In genomic region chr13:85164512-85165124, GRCm38 (mm10) we compare ENCODE assay signal across 13 mouse cellular contexts. TPM values are rescaled to one million over a fixed set of nuclear protein-coding genes. Genes with fewer than 3 reads are reported as not detected.
DNase-seq lines count a peak whose midpoint lies in the region; ATAC-seq and TF ChIP-seq lines count a peak whose summit lies in the region.
"Had no signal": no experiment of that assay in that cellular context is flagged by ENCODE, and none has a peak within 500 bp of the region (broad histone marks: within the 10 kb centered on the region; RNA-seq: fewer than 3 reads in every experiment).

No protein-coding gene starts in this region.

- no peaks in the 10 kb centered on the region for H3K79me2 ChIP-seq in heart, adult 2 months (replicated peaks; ENCODE audit: control insufficient read depth, insufficient read depth, low read length)

- H3K9ac ChIP-seq in heart, adult 2 months (ENCODE audit: low read depth, low read length) = no peak overlapping the region
- H3K9ac ChIP-seq in hindbrain, postnatal 0 days (replicated peaks; ENCODE audit: low read length) = no peak overlapping the region

- no peaks in the 10 kb centered on the region for H3K36me3 ChIP-seq in heart, adult 2 months (ENCODE audit: control insufficient read depth, insufficient read depth, low read length)
- no peaks in the 10 kb centered on the region for H3K36me3 ChIP-seq in hindbrain, postnatal 0 days (ENCODE audit: insufficient read depth, low read length)
- H3K36me3 ChIP-seq in limb, embryonic 10.5 days = no peaks in the 10 kb centered on the region
- H3K36me3 ChIP-seq: G1E had no signal

- no peak for TF ChIP-seq EP300 in heart, adult 2 months (IDR thresholded peaks at IDR 0.05; ENCODE audit: insufficient read depth, low read depth, low read length)

- intact Hi-C loops in heart, adult 2 months (cut with DNase I) = no loop called here
- intact Hi-C loops in heart, postnatal 14 days (cut with DNase I) = loop anchor here (5.0 kb wide), 1 partner anchor 1452 kb away; no protein-coding TSS in a partner anchor

- no peak for ATAC-seq in hindbrain, postnatal 0 days

- DNase-seq in heart, adult 2 months = no peak
- DNase-seq in heart, postnatal 14 days = no peak
- DNase-seq in 416B (ENCODE audit: low read depth) = peak; percentile 58
- peak; percentile 19 for DNase-seq in adipocyte (ENCODE audit: low spot score)
- DNase-seq in hindbrain, postnatal 0 days (ENCODE audit: low spot score) = peak; percentile 78
- no peak for DNase-seq in limb, embryonic 10.5 days (ENCODE audit: low spot score)
- no peak for DNase-seq in urinary bladder, adult 2 months (ENCODE audit: low spot score)
- DNase-seq in heart, adult 11 months = no peak
- DNase-seq: cerebellum, adult 9-11 months; gastrocnemius, postnatal 14 days; lung, postnatal 4 days; right cerebral cortex, postnatal 14 days had no signal

- no peak overlapping the region for H3K4me3 ChIP-seq in heart, adult 2 months
- H3K4me3 ChIP-seq in hindbrain, postnatal 0 days (ENCODE audit: low read length) = no peak overlapping the region
- no peak overlapping the region for H3K4me3 ChIP-seq in limb, embryonic 10.5 days

- TF ChIP-seq CTCF in heart, adult 2 months (IDR thresholded peaks at IDR 0.05) = peak; percentile 45
- TF ChIP-seq CTCF in hindbrain, postnatal 0 days (IDR thresholded peaks at IDR 0.05; ENCODE audit: low read depth) = peak; percentile 69

- H3K27ac ChIP-seq in heart, adult 2 months = no peak overlapping the region
- no peak overlapping the region for H3K27ac ChIP-seq in hindbrain, postnatal 0 days
- H3K27ac ChIP-seq in limb, embryonic 10.5 days = no peak overlapping the region

- TF ChIP-seq POLR2A in heart, adult 2 months (IDR thresholded peaks at IDR 0.05; ENCODE audit: insufficient read depth, low read depth, low read length) = no peak

- H3K27me3 ChIP-seq in heart, adult 2 months (ENCODE audit: control insufficient read depth, insufficient read depth, low read length) = no peaks in the 10 kb centered on the region
- H3K27me3 ChIP-seq in hindbrain, postnatal 0 days (ENCODE audit: insufficient read depth, low read length) = no peaks in the 10 kb centered on the region
- no peaks in the 10 kb centered on the region for H3K27me3 ChIP-seq in limb, embryonic 10.5 days (ENCODE audit: low read depth, poor library complexity, severe bottlenecking)

- peak overlapping the region; percentile 48 for H3K4me2 ChIP-seq in hindbrain, postnatal 0 days (ENCODE audit: low read depth, low read length)

- H3K4me1 ChIP-seq in heart, adult 2 months (ENCODE audit: control insufficient read depth, insufficient read depth, low read length) = no peaks in the 10 kb centered on the region
- no peaks in the 10 kb centered on the region for H3K4me1 ChIP-seq in hindbrain, postnatal 0 days (ENCODE audit: insufficient read depth, low read length)
- no peaks in the 10 kb centered on the region for H3K4me1 ChIP-seq in limb, embryonic 10.5 days

- no peaks in the 10 kb centered on the region for H3K9me3 ChIP-seq in hindbrain, postnatal 0 days (ENCODE audit: low read length)
- no peaks in the 10 kb centered on the region for H3K9me3 ChIP-seq in limb, embryonic 10.5 days (replicated peaks)
- H3K9me3 ChIP-seq: G1E had no signal

- 32% methylated on average over 4 of the region's 4 CpGs for WGBS in heart, adult 2 months
- WGBS in hindbrain, postnatal 0 days = 21% methylated on average over 4 of the region's 4 CpGs
- 53% methylated on average over 4 of the region's 4 CpGs for WGBS in limb, embryonic 10.5 days

RNA-seq across cellular contexts. Expression of gene Ccnh, which starts 24.6 kb away (rescaled TPM):
- 10 to 100 TPM; 27.0 to 30.0 TPM for total RNA-seq in heart, adult 2 months (2021)
- polyA plus RNA-seq in heart, adult 2 months (2012; rRNA removed) = 18.2 and 21.3 TPM in 2 replicates
- 10 to 100 TPM; 25.3 to 28.0 TPM for total RNA-seq in heart, postnatal 14 days (2021)
- total RNA-seq in hindbrain, postnatal 0 days (2014; rRNA removed) = 22.0 and 45.9 TPM in 2 replicates
- polyA plus RNA-seq in hindbrain, postnatal 0 days (2015; fragmentation: Nextera tagmentation; extraction: Ambion mirVana) = 78.9 and 87.2 TPM in 2 replicates
- 97.9 and 105 TPM in 2 replicates for polyA plus RNA-seq in limb, embryonic 10.5 days (2016; fragmentation: Nextera tagmentation; extraction: Ambion mirVana)
- 30.4 and 32.4 TPM in 2 replicates for polyA plus RNA-seq in urinary bladder, adult 2 months (2012; rRNA removed)

Comparison
In these comparisons a context has a peak if more than half of its experiments do, and no peak if none do; other contexts are left out.
1. DNase-seq: peak in 416B (single experiment), adipocyte (single experiment) and hindbrain, postnatal 0 days (single experiment); none in heart, adult 2 months (0 of 2), heart, postnatal 14 days (0 of 2), limb, embryonic 10.5 days (single experiment), urinary bladder, adult 2 months (single experiment) and heart, adult 11 months (single experiment).